Mouse (Mus musculus) myocyte (in vitro differentiated cells): ENCODE measurements around the gene Dab1. TPM values are rescaled to one million over a fixed set of nuclear protein-coding genes. Genes with fewer than 3 reads are reported as not detected.

Experiments
- H3K27me3 ChIP-seq: one replicate; pipeline ENCODE4 v1.6.1; 2011; ENCODE audit not compliant: control insufficient read depth, insufficient read depth, insufficient read length
- H3K36me3 ChIP-seq: one replicate; pipeline ENCODE4 v1.6.1; 2011; ENCODE audit not compliant: control insufficient read depth, insufficient read depth
- H3K4me2 ChIP-seq: one replicate; pipeline ENCODE4 v1.6.1; 2011; ENCODE audit warnings: low read depth, control low read depth
- H3K4me3 ChIP-seq: one replicate; pipeline ENCODE4 v1.5.1; 2011; ENCODE audit warnings: mild to moderate bottlenecking, control low read depth, moderate library complexity
- H3K79me2 ChIP-seq: one replicate; pipeline ENCODE4 v1.6.1; 2011; ENCODE audit not compliant: control insufficient read depth, insufficient read depth
- H3ac ChIP-seq: one replicate; pipeline ENCODE4 v1.6.1; 2011; ENCODE audit not compliant: control insufficient read depth, insufficient read length
- CEBPB ChIP-seq: IDR thresholded peaks from 2 replicates; pipeline ENCODE4 v1.6.1; 2011; ENCODE audit warnings: mild to moderate bottlenecking, moderate library complexity; ENCODE audit not compliant: poor library complexity, insufficient read depth, severe bottlenecking
- E2F4 ChIP-seq: IDR thresholded peaks from one replicate; pipeline ENCODE4 v1.6.1; 2011; ENCODE audit warnings: mild to moderate bottlenecking, control low read depth, moderate library complexity; ENCODE audit not compliant: insufficient read depth
- MAX ChIP-seq: IDR thresholded peaks from one replicate; pipeline ENCODE4 v1.6.1; 2011; ENCODE audit warnings: low read depth, mild to moderate bottlenecking, control low read depth
- MYOD1 ChIP-seq, 3 experiments: IDR thresholded peaks; one replicate each; pipeline ENCODE4 v1.6.1; 2011; ENCODE audit warnings: control low read depth in 2 of 3, low read depth in 2 of 3, mild to moderate bottlenecking in 2 of 3, moderate library complexity in 1 of 3; ENCODE audit not compliant: insufficient read length in 2 of 3, control insufficient read depth in 1 of 3
- MYOG ChIP-seq, 3 experiments: IDR thresholded peaks; one replicate each; pipeline ENCODE4 v1.6.1; 2011; ENCODE audit warnings: control low read depth in 2 of 3, low read depth in 2 of 3, mild to moderate bottlenecking in 2 of 3; ENCODE audit not compliant: insufficient read length in 2 of 3, control insufficient read depth in 1 of 3, insufficient read depth in 1 of 3
- POLR2A ChIP-seq: IDR thresholded peaks from one replicate; pipeline ENCODE4 v1.6.1; 2011; ENCODE audit warnings: low read depth, mild to moderate bottlenecking, control low read depth, moderate library complexity; ENCODE audit not compliant: insufficient read length
- POLR2AphosphoS2 ChIP-seq: IDR thresholded peaks from one replicate; pipeline ENCODE4 v1.6.1; 2011; ENCODE audit warnings: low read depth, control low read depth; ENCODE audit not compliant: insufficient read length
- REST ChIP-seq: IDR thresholded peaks from one replicate; pipeline ENCODE4 v1.6.1; 2011; ENCODE audit warnings: mild to moderate bottlenecking, control low read depth, moderate library complexity; ENCODE audit not compliant: insufficient read depth, insufficient read length
- SRF ChIP-seq: IDR thresholded peaks from one replicate; pipeline ENCODE4 v1.6.1; 2011; ENCODE audit warnings: low read depth; ENCODE audit not compliant: control insufficient read depth, insufficient read length
- TCF12 ChIP-seq: IDR thresholded peaks from one replicate; pipeline ENCODE4 v1.6.1; 2011; ENCODE audit warnings: mild to moderate bottlenecking, control low read depth; ENCODE audit not compliant: poor library complexity, insufficient read depth, severe bottlenecking
- TCF3 ChIP-seq: IDR thresholded peaks from one replicate; pipeline ENCODE4 v1.6.1; 2011; ENCODE audit warnings: low read depth, control low read depth; ENCODE audit not compliant: insufficient read length
- USF1 ChIP-seq: IDR thresholded peaks from one replicate; pipeline ENCODE4 v1.6.1; 2011; ENCODE audit warnings: low read depth, mild to moderate bottlenecking, control low read depth, moderate library complexity
- polyA plus RNA-seq: library from polyadenylated mRNA; unstranded; fragments of >200 nt; fragmentation: generic; extraction: Trizol; gene quantifications from one replicate; pipeline ENCODE4 v1.2.1, GENCODE M21; 2012; ENCODE audit warnings: missing spikeins

Gene Dab1
- polyA plus RNA-seq, 1 experiment: not detected

DNA sequence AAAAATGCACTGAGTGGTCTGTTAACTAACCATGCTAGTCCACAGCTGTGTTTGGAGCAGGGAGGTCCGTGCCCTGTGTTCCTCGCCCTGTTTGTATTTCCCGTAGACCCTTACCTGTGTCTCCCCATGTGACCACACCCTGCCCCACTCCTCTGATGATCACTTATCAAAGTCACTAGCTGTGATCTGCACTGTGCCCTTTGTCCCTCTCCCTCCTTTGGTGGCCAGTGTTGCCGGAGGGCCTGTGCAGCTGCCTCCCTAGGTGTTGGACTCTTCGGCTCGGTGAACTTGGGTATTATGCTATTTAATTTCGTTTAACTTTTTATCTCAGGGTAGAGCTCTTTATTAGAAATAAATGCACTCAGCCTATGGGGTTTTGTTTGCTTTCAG lies 844.6 kb downstream of the Dab1 start:
- Histone ChIP-seq H3K36me3 (no peaks in the 10 kb centered on the region), H3ac (no peak overlapping the region), H3K4me3 (no peak overlapping the region), H3K79me2 (no peaks in the 10 kb centered on the region), H3K4me2 (no peak overlapping the region), H3K27me3 (no peaks in the 10 kb centered on the region)
- TF ChIP-seq MYOG (IDR thresholded peaks at IDR 0.05; ENCODE audit: control insufficient read depth in 1 of 3, insufficient read depth in 1 of 3, insufficient read length in 2 of 3, low read depth in 2 of 3): no peak
- TF ChIP-seq MAX: no peak
- TF ChIP-seq TCF12: no peak
- no peak for TF ChIP-seq MYOD1 (IDR thresholded peaks at IDR 0.05; ENCODE audit: control insufficient read depth in 1 of 3, insufficient read length in 2 of 3, low read depth in 2 of 3)
- TF ChIP-seq USF1: no peak
- TF ChIP-seq CEBPB: no peak
- no peak for TF ChIP-seq REST
- no peak for TF ChIP-seq SRF
- no peak for TF ChIP-seq E2F4
- TF ChIP-seq POLR2A: no peak
- TF ChIP-seq TCF3: no peak
- no peak for TF ChIP-seq POLR2AphosphoS2

DNA sequence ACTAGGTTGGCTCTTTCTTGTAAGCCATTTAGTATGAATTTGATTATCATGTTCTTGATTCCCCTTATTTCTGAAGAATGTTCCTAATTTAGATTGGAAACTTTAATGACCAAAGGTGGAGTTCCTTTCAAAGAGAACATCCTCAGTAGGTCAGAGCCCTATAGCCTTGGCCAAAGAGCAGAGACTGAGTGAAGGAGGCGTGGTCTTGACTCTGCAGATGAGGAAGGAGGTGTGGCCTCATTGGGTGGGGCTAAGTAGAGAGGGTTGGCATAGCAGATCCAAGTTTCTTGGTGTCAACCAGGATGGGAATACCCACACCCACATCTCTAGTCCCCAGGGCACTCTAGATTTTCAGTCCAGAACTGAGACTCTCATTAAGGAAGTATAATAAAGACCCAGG lies 846.4 kb downstream of the Dab1 start:
- Histone ChIP-seq H3ac (no peak overlapping the region), H3K27me3 (no peaks in the 10 kb centered on the region), H3K4me3 (no peak overlapping the region), H3K79me2 (no peaks in the 10 kb centered on the region), H3K36me3 (no peaks in the 10 kb centered on the region), H3K4me2 (no peak overlapping the region)
- no peak for TF ChIP-seq MYOG (IDR thresholded peaks at IDR 0.05; ENCODE audit: control insufficient read depth in 1 of 3, insufficient read depth in 1 of 3, insufficient read length in 2 of 3, low read depth in 2 of 3)
- no peak for TF ChIP-seq MAX
- no peak for TF ChIP-seq USF1
- no peak for TF ChIP-seq POLR2A
- no peak for TF ChIP-seq TCF12
- TF ChIP-seq TCF3: no peak
- TF ChIP-seq SRF: no peak
- no peak for TF ChIP-seq E2F4
- no peak for TF ChIP-seq CEBPB
- TF ChIP-seq POLR2AphosphoS2: no peak
- TF ChIP-seq MYOD1 (IDR thresholded peaks at IDR 0.05; ENCODE audit: control insufficient read depth in 1 of 3, insufficient read length in 2 of 3, low read depth in 2 of 3): no peak
- TF ChIP-seq REST: no peak

DNA sequence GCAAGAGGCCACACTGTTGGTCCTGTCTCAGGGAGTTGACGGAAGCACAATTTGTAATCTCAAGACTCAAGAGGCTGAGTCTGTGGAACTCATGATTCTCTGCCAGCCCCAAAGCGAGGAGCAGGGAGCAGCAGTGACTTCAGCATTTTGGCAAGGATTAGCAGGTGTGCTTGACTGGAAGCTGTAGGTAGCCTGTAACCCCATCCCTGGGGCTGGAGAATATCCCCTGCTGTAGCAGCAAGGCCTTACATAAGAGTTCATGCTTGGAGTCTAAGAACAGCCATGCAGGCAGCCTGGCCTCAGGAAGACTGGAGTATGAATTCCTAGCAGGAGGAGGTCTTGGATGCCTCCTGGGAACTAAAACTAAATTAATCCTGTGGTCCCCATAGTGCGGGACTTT lies 849.5 kb downstream of the Dab1 start:
- no peaks in the 10 kb centered on the region for H3K79me2 ChIP-seq
- H3ac ChIP-seq: no peak overlapping the region
- TF ChIP-seq REST (no peak), CEBPB (no peak), POLR2AphosphoS2 (no peak)
- no peak overlapping the region for H3K4me3 ChIP-seq
- no peak overlapping the region for H3K4me2 ChIP-seq
- no peaks in the 10 kb centered on the region for H3K36me3 ChIP-seq
- no peaks in the 10 kb centered on the region for H3K27me3 ChIP-seq

DNA sequence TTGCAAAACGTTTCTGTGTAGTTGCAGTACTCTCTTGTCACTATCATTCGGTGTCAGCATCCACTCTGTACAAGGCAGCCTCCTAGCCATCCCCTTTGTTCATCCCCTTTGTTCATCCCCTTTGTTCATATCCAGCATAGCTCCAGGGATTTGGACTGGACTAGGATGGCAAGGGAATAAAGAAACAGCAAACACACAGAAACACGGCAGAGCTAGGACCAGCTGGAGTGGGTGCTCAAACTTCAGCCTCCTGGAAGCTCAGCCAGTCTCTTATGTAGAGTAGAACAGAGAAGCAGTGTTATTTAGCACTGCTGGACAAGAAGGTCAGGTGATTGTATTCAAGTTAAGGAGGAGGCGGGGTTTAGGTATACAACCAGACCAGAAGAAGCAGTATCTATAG lies 853.8 kb downstream of the Dab1 start:
- no peak for TF ChIP-seq MYOG (IDR thresholded peaks at IDR 0.05; ENCODE audit: control insufficient read depth in 1 of 3, insufficient read depth in 1 of 3, insufficient read length in 2 of 3, low read depth in 2 of 3)
- TF ChIP-seq TCF3: no peak
- TF ChIP-seq POLR2AphosphoS2: no peak
- no peak for TF ChIP-seq TCF12
- no peak for TF ChIP-seq REST
- TF ChIP-seq USF1: no peak
- no peak for TF ChIP-seq POLR2A
- TF ChIP-seq SRF: no peak
- no peak for TF ChIP-seq MYOD1 (IDR thresholded peaks at IDR 0.05; ENCODE audit: control insufficient read depth in 1 of 3, insufficient read length in 2 of 3, low read depth in 2 of 3)
- TF ChIP-seq MAX: no peak
- no peak for TF ChIP-seq E2F4
- TF ChIP-seq CEBPB: no peak
- H3K79me2 ChIP-seq: no peaks in the 10 kb centered on the region
- no peak overlapping the region for H3ac ChIP-seq
- no peak overlapping the region for H3K4me2 ChIP-seq
- H3K36me3 ChIP-seq: no peaks in the 10 kb centered on the region
- H3K27me3 ChIP-seq: no peaks in the 10 kb centered on the region
- no peak overlapping the region for H3K4me3 ChIP-seq

DNA sequence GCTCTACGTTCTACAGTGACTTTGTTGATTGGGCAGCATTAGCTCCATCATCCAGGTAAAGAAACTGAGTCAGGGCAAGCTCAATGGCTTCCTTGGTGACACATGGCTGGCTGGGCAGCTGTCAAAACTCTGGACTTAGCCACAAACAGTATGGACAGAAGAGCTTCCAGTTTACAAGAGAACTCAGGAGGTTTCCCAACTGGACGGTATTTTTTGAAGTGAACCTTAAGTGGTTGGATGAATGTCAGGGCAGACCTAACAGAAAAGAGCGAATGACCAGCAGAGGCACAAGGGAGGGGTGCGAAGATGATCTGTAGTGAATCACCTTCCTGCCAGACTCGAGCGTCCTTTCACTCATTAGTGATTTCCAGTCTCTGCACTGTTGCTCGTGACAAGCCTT lies 857.7 kb downstream of the Dab1 start:
- Histone ChIP-seq H3K4me2 (no peak overlapping the region), H3K79me2 (no peaks in the 10 kb centered on the region), H3K27me3 (no peaks in the 10 kb centered on the region), H3K36me3 (no peaks in the 10 kb centered on the region), H3K4me3 (no peak overlapping the region), H3ac (no peak overlapping the region)
- TF ChIP-seq SRF (no peak), MYOG (IDR thresholded peaks at IDR 0.05; ENCODE audit: control insufficient read depth in 1 of 3, insufficient read depth in 1 of 3, insufficient read length in 2 of 3, low read depth in 2 of 3) (no peak), POLR2A (no peak), USF1 (no peak), TCF3 (no peak), MYOD1 (IDR thresholded peaks at IDR 0.05; ENCODE audit: control insufficient read depth in 1 of 3, insufficient read length in 2 of 3, low read depth in 2 of 3) (no peak), POLR2AphosphoS2 (no peak), TCF12 (no peak), E2F4 (no peak), MAX (no peak), REST (no peak)
